Comparison of ENCODE assay signal across 8 mouse cellular contexts in the genomic region with DNA sequence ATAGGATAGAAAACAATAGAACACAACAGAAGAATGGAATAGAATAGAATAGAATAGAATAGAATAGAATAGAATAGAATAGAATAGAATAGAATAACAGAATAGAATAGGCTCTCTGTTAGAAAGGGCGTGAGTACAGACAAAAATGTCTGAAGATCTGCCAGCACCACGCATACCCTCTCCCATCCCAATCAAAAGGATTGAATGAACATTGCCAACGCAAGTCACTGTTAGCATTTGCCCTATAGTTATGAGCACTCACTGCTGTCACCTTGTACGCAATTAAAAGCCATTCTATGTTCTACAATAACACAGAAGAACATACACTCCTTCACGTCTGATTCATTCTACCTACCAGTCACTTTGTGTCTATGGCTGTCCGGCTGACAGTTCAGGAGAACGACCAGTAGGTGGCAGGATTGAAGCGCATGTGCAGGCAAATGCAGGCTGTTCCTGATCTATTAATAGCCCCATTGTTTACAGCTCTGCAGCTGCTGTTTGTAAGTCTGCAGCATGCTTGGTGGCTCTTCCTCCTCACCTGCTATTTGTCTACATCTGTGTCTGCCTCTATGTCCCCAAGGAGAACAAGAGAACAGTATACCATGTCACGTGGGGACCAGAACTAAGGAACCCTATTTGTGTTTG. TPM values are rescaled to one million over a fixed set of nuclear protein-coding genes. Genes with fewer than 3 reads are reported as not detected.
DNase-seq lines count a peak whose midpoint lies in the region; ATAC-seq and TF ChIP-seq lines count a peak whose summit lies in the region.

No protein-coding gene starts in this region.

- no peak overlapping the region for H3K27ac ChIP-seq in cerebellum, adult 2 months (ENCODE audit: insufficient read depth, low read length)
- H3K27ac ChIP-seq in hindbrain, embryonic 10.5 days, result peak overlapping the region; percentile 76
- no peak overlapping the region for H3K27ac ChIP-seq in lung, embryonic 16.5 days (ENCODE audit: low read length)

- TF ChIP-seq CTCF in cerebellum, adult 2 months (IDR thresholded peaks at IDR 0.05; ENCODE audit: borderline replicate concordance, insufficient read depth, low read depth, low read length), result peak; percentile 90

- no peaks in the 10 kb centered on the region for H3K27me3 ChIP-seq in cerebellum, adult 2 months (ENCODE audit: control insufficient read depth, insufficient read depth, low read length)
- no peaks in the 10 kb centered on the region for H3K27me3 ChIP-seq in hindbrain, embryonic 10.5 days (ENCODE audit: insufficient read depth, poor library complexity, severe bottlenecking)
- H3K27me3 ChIP-seq in lung, embryonic 16.5 days (ENCODE audit: control insufficient read depth, insufficient read depth, low read depth, low read length), result no peaks in the 10 kb centered on the region

- peak; percentile 70 for ATAC-seq in lung, embryonic 16.5 days (ENCODE audit: low read depth)

- WGBS in cerebellum, adult 2 months, result 24% methylated on average over 9 of the region's 9 CpGs
- 25% methylated on average over 9 of the region's 9 CpGs for WGBS in hindbrain, embryonic 10.5 days
- WGBS in lung, embryonic 16.5 days, result 22% methylated on average over 9 of the region's 9 CpGs

- no peak overlapping the region for H3K9ac ChIP-seq in lung, embryonic 16.5 days (ENCODE audit: low read length)

- no peaks in the 10 kb centered on the region for H3K4me1 ChIP-seq in cerebellum, adult 2 months (ENCODE audit: control insufficient read depth, insufficient read depth, low read length)
- peaks cover 5% of the 10 kb centered on the region for H3K4me1 ChIP-seq in hindbrain, embryonic 10.5 days (replicated peaks)
- H3K4me1 ChIP-seq in lung, embryonic 16.5 days (replicated peaks; ENCODE audit: control insufficient read depth, insufficient read depth, low read length), result peaks cover 4% of the 10 kb centered on the region; the same call in 1 of the 2 replicates

- H3K9me3 ChIP-seq in hindbrain, embryonic 10.5 days, result no peaks in the 10 kb centered on the region
- H3K9me3 ChIP-seq in lung, embryonic 16.5 days (ENCODE audit: control insufficient read depth, low read length), result no peaks in the 10 kb centered on the region

- no peak for TF ChIP-seq POLR2A in cerebellum, adult 2 months (IDR thresholded peaks at IDR 0.05; ENCODE audit: borderline replicate concordance, insufficient read depth, low read length)

- H3K36me3 ChIP-seq in hindbrain, embryonic 10.5 days, result no peaks in the 10 kb centered on the region
- H3K36me3 ChIP-seq in lung, embryonic 16.5 days (ENCODE audit: control insufficient read depth, insufficient read depth, low read length), result no peaks in the 10 kb centered on the region

- H3K4me2 ChIP-seq in lung, embryonic 16.5 days (ENCODE audit: low read depth, low read length), result no peak overlapping the region

- peak; percentile 47 for DNase-seq in MEL-GATA-1-ER (ENCODE audit: extremely low read depth, low read depth)
- peak; percentile 73 to 77 for DNase-seq in cerebellum, adult 2 months
- peak; percentile 87 for DNase-seq in forelimb bud, embryonic 11.5 days (ENCODE audit: low read depth, low spot score)
- peak; percentile 79 for DNase-seq in hindbrain, embryonic 10.5 days (ENCODE audit: low spot score)
- peak; percentile 89 for DNase-seq in layer of hippocampus, adult 9-10 months (ENCODE audit: low spot score)
- peak; percentile 60 for DNase-seq in ovary, postnatal 36 days (ENCODE audit: low spot score)
- DNase-seq in thymus, postnatal 14 days, result peak; percentile 84

- no peak overlapping the region for H3K4me3 ChIP-seq in cerebellum, adult 2 months (replicated peaks; ENCODE audit: insufficient read depth, low read depth, low read length)
- H3K4me3 ChIP-seq in hindbrain, embryonic 10.5 days, result no peak overlapping the region
- H3K4me3 ChIP-seq in lung, embryonic 16.5 days (ENCODE audit: low read length), result no peak overlapping the region

RNA-seq across cellular contexts. Expression of a gene that starts 13.0 kb away (rescaled TPM):
- 12.2 and 12.5 TPM in 2 replicates for polyA plus RNA-seq in cerebellum, adult 2 months (2012; rRNA removed)
- polyA plus RNA-seq in hindbrain, embryonic 10.5 days (2016; fragmentation: Nextera tagmentation; extraction: Ambion mirVana), result 13.4 and 15.1 TPM in 2 replicates
- 9.5 and 10.5 TPM in 2 replicates for polyA plus RNA-seq in lung, embryonic 16.5 days (2015; fragmentation: Nextera tagmentation; extraction: Ambion mirVana)

RNA-seq across cellular contexts. Expression of a gene that starts 15.8 kb away (rescaled TPM):
- polyA plus RNA-seq in cerebellum, adult 2 months (2012; rRNA removed), result 53.2 and 56.3 TPM in 2 replicates
- polyA plus RNA-seq in hindbrain, embryonic 10.5 days (2016; fragmentation: Nextera tagmentation; extraction: Ambion mirVana), result 56.5 and 58.0 TPM in 2 replicates
- 58.4 and 58.6 TPM in 2 replicates for polyA plus RNA-seq in lung, embryonic 16.5 days (2015; fragmentation: Nextera tagmentation; extraction: Ambion mirVana)

RNA-seq across cellular contexts. Expression of a gene that starts 15.9 kb away (rescaled TPM):
- 0.21 and 0.29 TPM in 2 replicates for polyA plus RNA-seq in cerebellum, adult 2 months (2012; rRNA removed)
- polyA plus RNA-seq in hindbrain, embryonic 10.5 days (2016; fragmentation: Nextera tagmentation; extraction: Ambion mirVana), result 0.06 and 0.09 TPM in 2 replicates
- 1.3 and 3.0 TPM in 2 replicates for polyA plus RNA-seq in lung, embryonic 16.5 days (2015; fragmentation: Nextera tagmentation; extraction: Ambion mirVana)

RNA-seq across cellular contexts. Expression of a gene that starts 40.7 kb away (rescaled TPM):
- not detected in 2 replicates for polyA plus RNA-seq in cerebellum, adult 2 months (2012; rRNA removed)
- polyA plus RNA-seq in hindbrain, embryonic 10.5 days (2016; fragmentation: Nextera tagmentation; extraction: Ambion mirVana), result 0.16 TPM in 1 of 2 replicates, not detected in the other
- 0.90 and 1.8 TPM in 2 replicates for polyA plus RNA-seq in lung, embryonic 16.5 days (2015; fragmentation: Nextera tagmentation; extraction: Ambion mirVana)
